Mouse (Mus musculus) telencephalon, adult 2 months (tissue): ENCODE data around the gene Ampd1.

ENCODE experiments used
- DNase-seq: peaks from one replicate; pipeline ENCODE4 v3.0.0-alpha.2; 2011; ENCODE audit warnings: low read depth, low spot score

Gene Ampd1

GRCm38 (mm10) chr3:103073771-103074170 is at the start of gene Ampd1:
TSS of gene Ampd1 (plus strand) at chr3:103074014.
- no peak for DNase-seq

- DNase-seq, result no peak
These were observed 47.6 kb upstream of the Ampd1 start for GRCm38 (mm10) chr3:103026174-103026573.

- DNase-seq, result no peak
These were observed 33.5 kb upstream of the Ampd1 start for GRCm38 (mm10) chr3:103040285-103040684.

DNA sequence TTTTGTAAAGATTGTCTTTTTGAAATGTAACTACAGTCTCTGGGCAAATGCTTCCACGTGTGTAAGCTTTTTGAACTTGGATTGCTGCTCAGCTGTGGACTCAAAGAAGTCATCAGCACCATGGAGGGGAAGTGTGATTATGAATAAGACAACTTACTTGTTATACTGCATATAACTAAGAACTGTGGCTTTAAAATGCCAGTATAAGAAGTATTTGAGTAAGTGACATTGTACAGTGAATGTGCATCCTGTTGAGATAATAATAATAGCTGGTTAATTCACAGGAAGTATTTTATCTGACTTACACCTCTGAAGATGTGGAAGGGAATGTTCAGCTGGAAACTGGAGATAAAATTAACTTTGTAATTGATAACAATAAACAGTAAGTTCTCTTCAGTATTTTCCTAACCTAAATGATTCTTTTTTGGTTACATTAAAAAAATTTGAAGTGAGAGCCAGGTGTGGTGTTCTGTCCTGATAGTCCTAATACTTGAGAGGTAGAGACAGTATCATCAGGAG is 32.9 kb upstream of the Ampd1 start:
- no peak for DNase-seq

DNA sequence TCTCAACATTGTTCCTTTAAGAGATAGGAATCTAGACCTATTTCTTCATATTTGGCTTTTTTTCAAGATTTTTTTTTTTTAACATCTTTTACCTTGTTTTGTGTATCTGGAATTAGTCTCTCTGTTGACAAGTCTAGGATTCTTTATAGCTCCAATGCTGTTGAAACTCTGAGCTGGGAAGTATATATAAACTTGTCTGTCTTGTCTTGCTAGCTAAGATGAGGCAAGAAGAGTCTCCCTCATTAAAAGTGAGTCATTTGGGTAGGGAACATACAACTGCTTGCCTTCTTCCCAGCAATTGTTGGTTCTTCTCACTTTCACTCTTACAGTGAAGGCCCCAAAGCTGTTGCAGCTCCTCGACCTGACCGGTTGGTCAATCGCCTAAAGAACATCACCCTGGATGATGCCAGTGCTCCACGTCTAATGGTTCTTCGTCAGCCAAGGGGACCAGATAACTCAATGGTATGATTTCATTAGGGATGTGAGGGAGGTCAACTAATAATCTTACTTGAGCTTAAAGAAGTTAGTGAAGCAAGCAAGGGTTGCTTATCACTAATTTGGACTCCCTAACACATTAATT is 17.7 kb upstream of the Ampd1 start:
- DNase-seq, result no peak

DNA sequence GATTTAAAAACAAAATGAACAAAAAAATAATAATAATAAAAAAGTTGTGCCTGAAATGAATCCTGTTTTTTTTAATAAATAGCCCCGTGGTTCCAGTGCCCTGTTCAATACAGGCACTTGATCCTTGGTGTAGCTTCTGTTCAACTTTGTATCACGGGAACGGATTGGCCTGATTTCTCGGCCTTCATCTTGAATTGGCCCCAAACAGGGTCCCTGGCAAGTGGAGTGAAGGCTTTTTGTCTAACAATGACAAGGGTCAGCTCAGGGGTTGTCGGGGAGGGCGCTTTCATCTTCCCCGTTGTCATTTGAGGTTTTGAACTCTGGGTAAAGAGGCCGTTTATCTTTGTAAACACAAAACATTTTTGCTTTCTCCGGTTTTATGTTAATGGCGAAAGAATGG is 16.1 kb upstream of the Ampd1 start:
- DNase-seq, result no peak

DNA sequence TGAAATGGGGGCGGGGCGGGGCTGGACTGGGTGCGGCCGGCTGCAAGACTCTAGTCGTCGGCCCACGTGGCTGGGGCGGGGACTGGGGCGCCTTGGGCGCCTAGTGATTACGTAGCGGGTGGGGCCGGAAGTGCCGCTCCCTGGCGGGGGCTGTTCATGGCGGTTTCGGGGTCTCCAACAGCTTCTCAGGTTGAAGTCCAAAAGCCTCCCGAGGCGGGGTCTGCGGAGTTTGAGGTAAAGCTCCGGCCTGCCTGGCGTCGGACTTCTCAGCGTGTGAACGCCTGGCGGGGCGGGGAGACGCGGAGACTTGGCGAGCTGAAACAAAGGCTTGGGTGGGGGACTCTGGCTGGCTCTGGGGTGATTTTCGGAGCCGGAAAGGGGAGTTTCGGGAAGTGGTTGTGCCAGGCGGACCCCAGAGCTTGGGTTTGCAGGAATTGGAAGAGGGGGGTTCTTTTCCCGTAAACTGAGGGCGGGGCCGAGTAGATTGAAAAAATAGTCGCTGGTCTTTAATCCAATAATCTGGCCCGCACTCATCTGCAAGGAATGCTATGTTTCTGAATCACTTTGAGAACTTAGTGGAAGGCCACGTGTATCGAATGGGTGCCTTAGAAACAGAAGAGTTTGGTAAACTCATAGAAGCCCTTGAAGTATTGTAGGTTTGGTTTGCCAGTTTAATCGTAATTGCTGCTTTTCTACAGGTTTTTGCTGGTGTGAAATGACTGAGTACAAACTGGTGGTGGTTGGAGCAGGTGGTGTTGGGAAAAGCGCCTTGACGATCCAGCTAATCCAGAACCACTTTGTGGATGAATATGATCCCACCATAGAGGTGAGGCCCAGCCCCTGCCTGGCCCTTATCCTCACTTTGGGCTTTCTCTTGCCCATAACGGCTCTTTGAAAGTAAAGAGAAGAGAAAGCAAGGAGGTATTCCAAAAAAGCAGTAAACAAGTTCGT is 15.3 kb upstream of the Ampd1 start, which contains the start of gene Nras:
Gene Nras, plus strand, starts transcription at position 79 of the 951 bp plus-strand sequence.
- peak; percentile 74 for DNase-seq

- no peak for DNase-seq
These were observed 6.9 kb upstream of the Ampd1 start for GRCm38 (mm10) chr3:103066927-103067326.

DNA sequence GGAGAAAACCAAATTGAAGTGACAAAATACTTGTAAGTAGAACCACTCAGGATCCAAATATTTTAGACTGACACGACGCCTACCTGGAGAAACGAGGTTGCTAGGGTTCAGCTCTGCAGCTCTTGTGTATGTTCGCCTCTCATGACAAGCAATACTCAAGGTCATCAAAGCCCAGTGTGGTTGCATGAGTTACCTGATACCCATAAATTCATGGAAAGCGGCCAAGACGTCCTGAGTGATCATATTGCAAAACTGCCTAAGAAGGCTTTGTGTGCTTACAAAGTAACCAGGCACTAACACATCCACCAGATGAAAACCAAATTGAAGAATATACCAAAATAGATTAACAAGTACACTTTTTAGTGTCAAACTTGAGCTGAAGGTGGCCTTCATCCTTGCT is 4.8 kb upstream of the Ampd1 start:
- no peak for DNase-seq

DNA sequence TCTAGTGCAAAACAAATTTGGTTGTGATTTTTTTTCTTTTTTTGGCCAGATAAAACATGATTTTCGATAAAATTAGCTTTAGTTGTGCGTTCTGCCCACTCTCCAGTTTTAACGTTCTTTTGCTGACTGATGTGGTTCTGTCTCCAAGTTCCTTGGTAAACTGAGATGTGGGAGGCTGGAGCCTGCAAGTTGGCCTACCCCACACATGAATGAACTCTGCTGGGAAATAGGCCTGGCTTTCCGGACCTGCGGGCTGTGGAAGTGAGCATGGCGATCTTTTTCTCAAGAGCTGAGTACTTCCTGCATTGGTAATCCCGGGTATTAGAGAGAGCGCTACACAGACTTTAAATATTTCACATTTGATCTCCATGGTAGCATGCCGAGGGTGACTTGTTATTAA is 2.1 kb downstream of the Ampd1 start:
- no peak for DNase-seq

- no peak for DNase-seq
These were observed 2.7 kb downstream of the Ampd1 start for GRCm38 (mm10) chr3:103076476-103076875.

DNA sequence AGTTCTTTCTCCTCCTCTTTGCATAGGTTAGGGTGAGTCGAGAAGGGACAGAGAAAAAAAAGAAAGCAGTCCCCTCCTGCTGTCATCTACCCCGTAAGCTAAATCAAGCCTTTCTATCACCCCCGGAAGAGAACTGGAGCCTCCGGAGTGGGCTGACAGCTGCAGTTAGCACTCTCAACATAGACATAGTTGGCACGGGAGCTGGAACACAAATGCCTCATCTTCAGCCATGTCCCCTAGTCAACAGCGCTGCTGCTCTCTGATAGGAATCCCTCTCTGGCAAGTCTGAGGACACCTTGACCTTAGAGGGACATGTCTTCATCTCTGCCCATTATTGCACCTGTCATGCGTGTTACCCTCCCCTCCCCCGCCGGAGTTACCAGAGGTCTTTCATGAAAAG is 5.5 kb downstream of the Ampd1 start:
- no peak for DNase-seq

DNA sequence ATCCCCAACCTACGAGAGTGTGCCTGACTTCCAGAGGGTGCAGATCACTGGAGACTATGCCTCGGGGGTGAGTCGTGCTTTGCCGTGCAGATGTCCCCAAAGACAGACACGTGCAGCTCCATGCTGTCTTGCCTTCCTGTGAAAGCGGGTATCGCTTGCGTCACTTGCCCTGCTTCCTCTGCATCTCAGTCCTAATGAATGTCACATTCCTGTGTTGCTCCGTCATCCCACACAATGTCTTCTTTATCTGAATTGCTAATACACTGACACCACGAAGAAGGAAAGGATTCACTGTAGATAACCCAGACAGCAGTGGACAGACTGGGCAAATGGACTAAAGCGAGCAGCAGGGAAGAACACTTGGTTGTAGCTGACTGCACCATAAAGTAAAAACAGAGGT is 7.2 kb downstream of the Ampd1 start:
- DNase-seq, result no peak

DNA sequence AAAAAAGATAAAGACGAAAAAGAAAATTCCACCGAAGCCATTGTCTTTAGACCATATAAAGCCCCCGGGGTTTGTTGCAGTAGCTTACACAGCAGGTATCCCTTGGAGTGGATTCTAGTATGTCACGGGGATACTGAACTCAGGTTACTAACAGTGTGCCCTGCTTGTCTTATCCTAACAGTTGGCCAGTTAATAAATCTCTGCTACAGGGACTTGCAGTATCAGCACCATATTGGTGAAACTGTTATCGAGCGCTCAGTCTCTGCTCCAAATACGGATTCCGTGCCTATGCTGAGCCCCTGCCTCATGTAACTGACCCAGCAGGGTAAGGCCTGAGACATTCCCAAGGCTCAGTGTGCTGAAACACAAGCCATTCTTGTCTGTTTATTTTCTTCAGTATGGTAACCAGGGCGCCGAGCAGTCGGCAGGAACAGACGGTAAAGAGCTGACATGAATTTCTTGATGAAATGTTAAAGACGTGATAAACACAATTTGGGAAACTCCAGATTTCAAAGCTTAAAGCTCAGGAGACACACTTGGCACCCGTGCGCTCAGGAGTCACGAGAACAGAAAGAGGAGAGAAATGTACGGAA is 8.1 kb downstream of the Ampd1 start:
- no peak for DNase-seq

DNA sequence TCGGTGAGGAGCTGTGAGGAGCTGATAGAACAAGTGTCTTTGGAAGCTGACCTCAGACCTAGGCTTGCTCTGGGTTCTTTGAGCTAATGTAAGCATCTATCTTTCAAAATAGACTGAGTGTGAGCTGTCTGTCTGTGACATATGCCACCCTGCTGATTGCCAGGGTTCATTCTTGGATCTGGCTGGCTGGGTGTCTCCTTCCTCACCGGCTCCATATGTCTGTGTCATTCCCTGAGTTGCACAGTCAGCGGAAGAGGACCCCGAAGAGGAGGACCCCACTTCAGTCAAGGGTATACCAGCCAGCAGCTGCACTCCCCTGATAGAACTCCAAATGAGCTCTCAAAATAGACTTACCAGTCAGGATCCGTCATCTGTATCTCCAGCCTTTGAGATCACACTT is 8.9 kb downstream of the Ampd1 start:
- no peak for DNase-seq

DNA sequence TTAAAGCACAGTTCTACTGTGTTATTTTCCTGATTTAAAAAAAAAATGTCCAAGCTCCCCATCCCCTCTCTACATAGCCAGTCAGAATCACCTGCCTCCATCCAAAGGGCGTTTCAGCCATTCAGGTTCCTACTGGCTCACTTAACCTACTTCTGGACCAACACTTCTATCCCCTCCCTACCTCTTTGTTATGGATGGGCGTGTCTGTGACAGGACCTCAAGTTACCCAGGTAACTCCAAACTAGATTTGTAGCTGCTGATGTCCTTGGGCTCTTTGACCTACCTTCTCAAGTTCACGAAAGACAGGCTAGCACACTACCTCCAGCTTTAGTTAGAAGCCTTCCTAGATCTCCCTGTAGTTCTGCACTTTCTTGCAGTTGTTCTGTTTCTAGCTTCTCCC is 12.2 kb downstream of the Ampd1 start:
- DNase-seq, result no peak

DNA sequence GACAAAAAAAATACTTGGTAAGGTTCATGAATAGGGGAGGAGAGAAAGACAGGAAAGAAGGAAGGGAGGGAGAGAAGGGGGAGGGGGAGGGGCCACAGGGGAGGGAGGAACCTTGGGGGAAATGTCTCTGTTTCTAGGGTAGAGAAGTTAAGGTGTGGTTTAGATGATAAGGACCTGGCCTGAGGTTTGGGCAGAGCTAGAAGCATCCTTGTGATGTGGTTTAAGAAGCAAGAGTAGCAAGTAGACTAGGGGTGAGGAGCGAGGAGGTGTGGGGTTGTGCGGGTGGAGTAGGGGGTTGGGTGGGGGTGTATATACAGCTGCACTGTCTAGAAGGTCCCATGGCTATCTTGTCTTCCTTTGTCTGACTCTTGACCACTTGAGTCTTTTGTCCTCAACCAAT is 17.9 kb downstream of the Ampd1 start:
- no peak for DNase-seq

GRCm38 (mm10) chr3:103098662-103099061 is 24.8 kb downstream of the Ampd1 start:
- DNase-seq, result no peak

DNA sequence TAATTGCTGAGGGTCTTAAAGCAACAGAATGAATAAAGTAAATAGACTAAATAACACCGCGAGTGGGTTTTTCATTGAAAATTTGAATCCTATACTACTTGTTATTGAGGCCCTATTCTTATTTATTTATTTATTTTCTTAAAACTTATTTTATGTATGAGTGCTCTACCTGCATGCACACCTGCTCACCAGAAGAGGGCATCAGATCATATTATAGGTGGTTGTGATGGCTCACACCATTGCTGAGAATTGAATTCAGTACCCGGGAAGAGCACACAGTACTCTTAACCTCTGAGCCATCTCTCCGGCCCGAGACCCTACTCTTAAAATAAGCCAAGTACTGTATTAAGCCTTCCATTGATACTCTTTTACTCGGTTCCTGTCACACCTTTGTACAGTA is 25.9 kb downstream of the Ampd1 start:
- DNase-seq, result no peak

GRCm38 (mm10) chr3:103100735-103101134 is 26.9 kb downstream of the Ampd1 start:
- DNase-seq, result no peak

DNA sequence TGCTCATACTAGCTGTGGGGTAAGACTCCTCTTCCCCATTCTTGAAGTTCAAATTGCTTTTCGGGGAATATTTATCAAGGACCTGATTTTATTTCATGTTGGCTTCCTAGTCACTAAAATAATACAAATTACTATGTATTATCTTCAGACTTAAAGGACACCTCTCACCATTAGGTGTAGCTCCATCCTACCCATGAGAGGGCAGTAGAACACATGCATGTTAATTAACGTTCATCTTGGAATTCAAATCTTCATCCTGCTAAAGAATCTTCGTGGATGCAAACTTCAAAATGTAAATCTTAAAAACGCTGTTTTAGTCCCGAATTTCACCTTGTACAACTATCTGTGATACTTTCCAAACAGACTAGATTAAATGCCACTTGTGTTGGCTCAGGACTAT is 27.4 kb downstream of the Ampd1 start:
- DNase-seq, result no peak

- DNase-seq, result no peak
These were observed 28.1 kb downstream of the Ampd1 start for GRCm38 (mm10) chr3:103101909-103102308.
